Mouse (Mus musculus) thymus, postnatal 36 days (tissue): Measurements from ENCODE around the gene Ap3s2.

ENCODE experiments used
- DNase-seq, 2 experiments: peaks; one replicate each; pipeline ENCODE4 v3.0.0; 2022; ENCODE audit warnings: mixed read lengths in 2 of 2

The Ap3s2 gene

GRCm38 (mm10) chr7:79837247-79837646 lies 83.2 kb downstream of the Ap3s2 start:
- no peak for DNase-seq

GRCm38 (mm10) chr7:79835196-79835595 lies 85.3 kb downstream of the Ap3s2 start:
- DNase-seq = no peak

- DNase-seq = no peak
Measured at GRCm38 (mm10) chr7:79832980-79833379, 87.5 kb downstream of the Ap3s2 start.

- DNase-seq = no peak
Measured at GRCm38 (mm10) chr7:79831585-79831984, 88.9 kb downstream of the Ap3s2 start.

- no peak for DNase-seq
Measured at GRCm38 (mm10) chr7:79831145-79831544, 89.3 kb downstream of the Ap3s2 start.

GRCm38 (mm10) chr7:79828341-79828740 lies 92.1 kb downstream of the Ap3s2 start:
- DNase-seq = no peak
